Mouse (Mus musculus): ENCODE data around the gene Ankrd66. TPM values are rescaled to one million over a fixed set of nuclear protein-coding genes. Genes with fewer than 3 reads are reported as not detected.

Ankrd66 gene
- total and polyA plus RNA-seq, 2 experiments from 2014 or later, result 0.93 TPM; not detected in 1

- Histone ChIP-seq H3K27me3 (ENCODE audit: insufficient read depth, low read length) (no peaks in the 10 kb centered on the region), H3K4me2 (ENCODE audit: low read depth, low read length, poor library complexity, severe bottlenecking) (no peak overlapping the region), H3K4me3 (ENCODE audit: low read depth, low read length) (no peak overlapping the region), H3K27ac (ENCODE audit: low read depth, low read length) (no peak overlapping the region), H3K9me3 (ENCODE audit: low read length) (no peaks in the 10 kb centered on the region; the same call in 1 of the 2 replicates), H3K4me1 (ENCODE audit: insufficient read depth, low read length) (no peaks in the 10 kb centered on the region), H3K36me3 (ENCODE audit: insufficient read depth, low read length) (no peaks in the 10 kb centered on the region), H3K9ac (replicated peaks; ENCODE audit: low read length, poor library complexity, severe bottlenecking) (no peak overlapping the region)
- 87% methylated on average over 7 of the region's 7 CpGs for WGBS
- TF ChIP-seq CTCF (IDR thresholded peaks at IDR 0.05), result no peak
- ATAC-seq (ENCODE audit: low FRiP score), result no peak
- DNase-seq (ENCODE audit: low spot score), result no peak
These were observed 20.0 kb upstream of the Ankrd66 start for GRCm38 (mm10) chr17:43563192-43563987.

GRCm38 (mm10) chr17:43558678-43559077, 15.2 kb upstream of the Ankrd66 start:
- no peak for TF ChIP-seq CTCF (IDR thresholded peaks at IDR 0.05)
- Histone ChIP-seq H3K4me3 (ENCODE audit: low read depth, low read length) (no peak overlapping the region), H3K9ac (replicated peaks; ENCODE audit: low read length, poor library complexity, severe bottlenecking) (no peak overlapping the region), H3K36me3 (ENCODE audit: insufficient read depth, low read length) (no peaks in the 10 kb centered on the region), H3K9me3 (ENCODE audit: low read length) (no peaks in the 10 kb centered on the region; the same call in 1 of the 2 replicates), H3K4me1 (ENCODE audit: insufficient read depth, low read length) (no peaks in the 10 kb centered on the region), H3K27me3 (ENCODE audit: insufficient read depth, low read length) (no peaks in the 10 kb centered on the region), H3K27ac (ENCODE audit: low read depth, low read length) (no peak overlapping the region), H3K4me2 (ENCODE audit: low read depth, low read length, poor library complexity, severe bottlenecking) (no peak overlapping the region)
- 91% methylated on average over 3 of the region's 3 CpGs for WGBS
- ATAC-seq (ENCODE audit: low FRiP score), result no peak
- DNase-seq (ENCODE audit: low spot score), result no peak

DNA sequence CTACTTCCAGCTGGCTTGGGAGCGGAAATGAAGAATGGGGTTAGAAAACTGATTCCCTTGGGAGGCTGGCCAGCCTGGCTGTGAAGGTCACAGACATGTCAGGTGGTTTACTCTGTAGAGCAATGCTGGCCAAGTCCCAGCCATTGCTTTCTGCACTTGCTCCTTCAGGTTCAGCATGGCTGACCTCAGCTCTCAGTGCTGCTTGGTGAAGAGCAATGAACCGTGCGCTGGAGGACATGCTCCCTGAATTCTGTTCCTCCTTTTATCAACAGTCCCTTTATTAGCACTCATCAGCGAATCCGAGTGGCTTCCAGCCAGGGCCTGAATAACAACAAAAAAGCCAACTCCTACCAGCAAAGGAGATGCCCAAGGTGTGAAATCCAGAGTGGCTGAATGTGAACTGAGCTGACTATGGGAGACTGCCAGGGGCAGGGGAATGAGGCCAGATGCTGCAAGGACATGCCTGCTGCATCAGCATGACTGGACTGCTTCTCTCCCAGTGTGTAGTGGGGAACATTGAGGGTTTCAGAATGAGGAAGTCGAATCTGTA, 14.2 kb upstream of the Ankrd66 start:
- Histone ChIP-seq H3K9ac (replicated peaks; ENCODE audit: low read length, poor library complexity, severe bottlenecking) (no peak overlapping the region), H3K4me1 (ENCODE audit: insufficient read depth, low read length) (no peaks in the 10 kb centered on the region), H3K36me3 (ENCODE audit: insufficient read depth, low read length) (no peaks in the 10 kb centered on the region), H3K4me2 (ENCODE audit: low read depth, low read length, poor library complexity, severe bottlenecking) (no peak overlapping the region), H3K27me3 (ENCODE audit: insufficient read depth, low read length) (no peaks in the 10 kb centered on the region), H3K4me3 (ENCODE audit: low read depth, low read length) (no peak overlapping the region), H3K27ac (ENCODE audit: low read depth, low read length) (no peak overlapping the region), H3K9me3 (ENCODE audit: low read length) (no peaks in the 10 kb centered on the region; the same call in 1 of the 2 replicates)
- DNase-seq (ENCODE audit: low spot score), result peak; percentile 93
- 27% methylated on average over 6 of the region's 6 CpGs for WGBS
- TF ChIP-seq CTCF (IDR thresholded peaks at IDR 0.05), result no peak
- peak; percentile 86 for ATAC-seq (ENCODE audit: low FRiP score)

- TF ChIP-seq CTCF (IDR thresholded peaks at IDR 0.05), result no peak
- no peak for ATAC-seq (ENCODE audit: low FRiP score)
- Histone ChIP-seq H3K36me3 (ENCODE audit: insufficient read depth, low read length) (no peaks in the 10 kb centered on the region), H3K9ac (replicated peaks; ENCODE audit: low read length, poor library complexity, severe bottlenecking) (no peak overlapping the region), H3K27me3 (ENCODE audit: insufficient read depth, low read length) (no peaks in the 10 kb centered on the region), H3K4me2 (ENCODE audit: low read depth, low read length, poor library complexity, severe bottlenecking) (no peak overlapping the region), H3K27ac (ENCODE audit: low read depth, low read length) (no peak overlapping the region), H3K4me3 (ENCODE audit: low read depth, low read length) (no peak overlapping the region), H3K9me3 (ENCODE audit: low read length) (no peaks in the 10 kb centered on the region), H3K4me1 (ENCODE audit: insufficient read depth, low read length) (no peaks in the 10 kb centered on the region)
- 82% methylated on average over 4 of the region's 4 CpGs for WGBS
- DNase-seq (ENCODE audit: low spot score), result no peak
These were observed 13.7 kb upstream of the Ankrd66 start for GRCm38 (mm10) chr17:43557104-43557503.

- no peak for TF ChIP-seq CTCF (IDR thresholded peaks at IDR 0.05)
- DNase-seq (ENCODE audit: low spot score), result no peak
- H3K36me3 ChIP-seq (ENCODE audit: insufficient read depth, low read length), result no peaks in the 10 kb centered on the region
- H3K9ac ChIP-seq (replicated peaks; ENCODE audit: low read length, poor library complexity, severe bottlenecking), result no peak overlapping the region
- no peak overlapping the region for H3K4me2 ChIP-seq (ENCODE audit: low read depth, low read length, poor library complexity, severe bottlenecking)
- no peaks in the 10 kb centered on the region for H3K27me3 ChIP-seq (ENCODE audit: insufficient read depth, low read length)
- no peak overlapping the region for H3K27ac ChIP-seq (ENCODE audit: low read depth, low read length)
- no peak for ATAC-seq (ENCODE audit: low FRiP score)
- H3K4me3 ChIP-seq (ENCODE audit: low read depth, low read length), result no peak overlapping the region
- no peaks in the 10 kb centered on the region for H3K9me3 ChIP-seq (ENCODE audit: low read length)
- WGBS, result 85% methylated on average over 12 of the region's 12 CpGs
- H3K4me1 ChIP-seq (ENCODE audit: insufficient read depth, low read length), result no peaks in the 10 kb centered on the region
These were observed 11.3 kb upstream of the Ankrd66 start for GRCm38 (mm10) chr17:43554516-43555403.
